Mouse (Mus musculus) spleen, adult 2 months (tissue): ENCODE results near the gene Polm. TPM values are rescaled to one million over a fixed set of nuclear protein-coding genes. Genes with fewer than 3 reads are reported as not detected.
A peak's percentile ranks its signal among the peaks of the same experiment; 100 is the strongest.

Experiments
- DNase-seq, 2 experiments: peaks; one replicate each; pipeline versions ENCODE4 v3.0.0 to v3.0.0-alpha.2; 2012 to 2021; ENCODE audit warnings: low spot score in 2 of 2, low read depth in 1 of 2
- H3K27ac ChIP-seq: fragments of 200-500 bp; 2 replicates; pipeline ENCODE4 v1.5.1; 2012; ENCODE audit warnings: low read length, inconsistent platforms; ENCODE audit not compliant: insufficient read depth
- H3K27me3 ChIP-seq: fragments of 200-500 bp; 2 replicates; pipeline ENCODE4 v1.6.1; 2012; ENCODE audit warnings: mild to moderate bottlenecking, moderate library complexity, low read length, inconsistent platforms; ENCODE audit not compliant: control insufficient read depth, insufficient read depth
- H3K36me3 ChIP-seq: fragments of 200-500 bp; 2 replicates; pipeline ENCODE4 v1.6.1; 2012; ENCODE audit warnings: mild to moderate bottlenecking, low read length, inconsistent platforms; ENCODE audit not compliant: control insufficient read depth, insufficient read depth
- H3K4me1 ChIP-seq: fragments of 200-500 bp; 2 replicates; pipeline ENCODE4 v1.6.1; 2011; ENCODE audit warnings: inconsistent platforms; ENCODE audit not compliant: control insufficient read depth, insufficient read depth, insufficient read length
- H3K4me3 ChIP-seq: fragments of 200-500 bp; 2 replicates; pipeline ENCODE4 v1.5.1; 2011; ENCODE audit warnings: mild to moderate bottlenecking, inconsistent platforms; ENCODE audit not compliant: insufficient read depth, insufficient read length; ENCODE audit errors: extremely low read depth
- CTCF ChIP-seq: fragments of 200-500 bp; IDR thresholded peaks from 2 replicates; pipeline ENCODE4 v1.5.1; 2011; ENCODE audit warnings: mild to moderate bottlenecking, inconsistent platforms; ENCODE audit not compliant: insufficient read depth, insufficient read length, insufficient replicate concordance; ENCODE audit errors: extremely low read depth
- POLR2A ChIP-seq: fragments of 200-500 bp; IDR thresholded peaks from 2 replicates; pipeline ENCODE4 v1.6.1; 2011; ENCODE audit warnings: low read depth, low read length, inconsistent platforms
- WGBS: fragments of 180-500 bp; shearing (Covaris S2); methylation state at CpG from one replicate; pipeline ENCODE4 v1.1.7; 2018; 5-methylcytosine and 5-hydroxymethylcytosine counted together
- polyA plus RNA-seq: library from polyadenylated mRNA; depleted of rRNA; stranded (reverse); fragments of >200 nt; gene quantifications from 2 replicates; pipeline ENCODE4 v1.2.3, GENCODE M21; 2012

Gene Polm
- polyA plus RNA-seq, 1 experiment = 62.5 TPM

- peaks cover 10% of the 10 kb centered on the region; the same call in 1 of the 2 replicates for H3K4me1 ChIP-seq
- no peak for DNase-seq
- 84% methylated on average over 17 of the region's 17 CpGs for WGBS
- H3K27me3 ChIP-seq = no peaks in the 10 kb centered on the region
- TF ChIP-seq POLR2A = no peak
- no peak for TF ChIP-seq CTCF
- no peak overlapping the region for H3K27ac ChIP-seq
- H3K4me3 ChIP-seq = no peak overlapping the region
- H3K36me3 ChIP-seq = peaks cover 59% of the 10 kb centered on the region
These were observed 38.0 kb downstream of the Polm start for GRCm38 (mm10) chr11:5799621-5800490.

- DNase-seq = no peak
- Histone ChIP-seq H3K36me3 (peaks cover 69% of the 10 kb centered on the region), H3K27ac (no peak overlapping the region), H3K4me1 (peaks cover 8% of the 10 kb centered on the region; the same call in 1 of the 2 replicates), H3K4me3 (no peak overlapping the region), H3K27me3 (no peaks in the 10 kb centered on the region)
- TF ChIP-seq POLR2A = no peak
- TF ChIP-seq CTCF = no peak
- 91% methylated on average over 5 of the region's 5 CpGs for WGBS
These were observed 39.9 kb downstream of the Polm start for GRCm38 (mm10) chr11:5797928-5798327.

- H3K4me3 ChIP-seq = no peak overlapping the region
- H3K4me1 ChIP-seq = peaks cover 2% of the 10 kb centered on the region; the same call in 1 of the 2 replicates
- no peak overlapping the region for H3K27ac ChIP-seq
- peaks cover 71% of the 10 kb centered on the region for H3K36me3 ChIP-seq
- H3K27me3 ChIP-seq = no peaks in the 10 kb centered on the region
- no peak for DNase-seq
- TF ChIP-seq CTCF = no peak
- TF ChIP-seq POLR2A = no peak
- WGBS = 90% methylated on average over 11 of the region's 11 CpGs
These were observed 40.4 kb downstream of the Polm start for GRCm38 (mm10) chr11:5797371-5797770.

GRCm38 (mm10) chr11:5796939-5797338, 40.9 kb downstream of the Polm start:
- Histone ChIP-seq H3K27ac (no peak overlapping the region), H3K4me1 (no peaks in the 10 kb centered on the region; the same call in 1 of the 2 replicates), H3K4me3 (no peak overlapping the region), H3K36me3 (peaks cover 75% of the 10 kb centered on the region), H3K27me3 (no peaks in the 10 kb centered on the region)
- DNase-seq = no peak
- TF ChIP-seq CTCF (no peak), POLR2A (no peak)
- WGBS = 91% methylated on average over 15 of the region's 15 CpGs

- TF ChIP-seq CTCF = no peak
- no peak for TF ChIP-seq POLR2A
- Histone ChIP-seq H3K4me3 (no peak overlapping the region), H3K27me3 (no peaks in the 10 kb centered on the region), H3K36me3 (peaks cover 72% of the 10 kb centered on the region), H3K27ac (no peak overlapping the region), H3K4me1 (peaks cover 4% of the 10 kb centered on the region; the same call in 1 of the 2 replicates)
- no peak for DNase-seq
- 91% methylated on average over 7 of the region's 7 CpGs for WGBS
These were observed 42.1 kb downstream of the Polm start for GRCm38 (mm10) chr11:5795706-5796105.

GRCm38 (mm10) chr11:5795290-5795689, 42.5 kb downstream of the Polm start:
- no peak for TF ChIP-seq CTCF
- TF ChIP-seq POLR2A = no peak
- Histone ChIP-seq H3K36me3 (peaks cover 68% of the 10 kb centered on the region), H3K27ac (no peak overlapping the region), H3K4me1 (peaks cover 6% of the 10 kb centered on the region; the same call in 1 of the 2 replicates), H3K27me3 (no peaks in the 10 kb centered on the region), H3K4me3 (no peak overlapping the region)
- no peak for DNase-seq
- 89% methylated on average over 9 of the region's 9 CpGs for WGBS

- peak overlapping the region; percentile 99 for H3K27ac ChIP-seq
These were observed 47.4 kb downstream of the Polm start for GRCm38 (mm10) chr11:5790431-5790830.

More at GRCm38 (mm10) chr11:5790431-5790830, 47.4 kb downstream of the Polm start:
- no peak for TF ChIP-seq POLR2A
- no peak for TF ChIP-seq CTCF
- peaks cover 26% of the 10 kb centered on the region for H3K36me3 ChIP-seq
- H3K4me1 ChIP-seq = peaks cover 14% of the 10 kb centered on the region; the same call in 1 of the 2 replicates
- 25% methylated on average over 1 of the region's 1 CpGs for WGBS
- H3K27me3 ChIP-seq = no peaks in the 10 kb centered on the region
- H3K4me3 ChIP-seq = no peak overlapping the region
- no peak for DNase-seq
